Mouse (Mus musculus): ENCODE measurements at regions not wholly inside any gene's neighbourhood (a gene's known extent, or its start where the extent isn't known, plus 50 kb on each side); places are given as distances from the start of the nearest gene placed in this dataset.

DNA sequence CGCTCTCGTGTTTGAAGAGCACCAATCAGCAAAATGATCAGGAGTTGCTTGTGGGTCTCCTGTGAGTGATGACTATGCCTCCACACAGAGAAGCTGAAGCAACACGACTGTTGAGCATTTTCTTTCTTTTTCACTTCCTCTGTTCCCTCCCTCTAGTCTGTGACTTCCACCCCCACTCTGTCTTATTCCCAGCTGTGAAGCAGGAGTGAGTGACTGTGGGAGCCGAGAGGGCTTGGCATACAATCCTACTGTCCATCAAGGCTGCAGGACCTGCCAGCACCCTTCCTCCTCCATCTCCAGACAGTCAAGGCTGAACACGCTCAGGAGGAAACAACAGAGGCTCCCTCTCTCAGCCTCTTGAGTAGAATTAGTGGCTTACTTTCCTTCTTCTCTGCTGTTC, 401.3 kb downstream of the Plcl1 start:
- peak; percentile 54 for DNase-seq (ENCODE audit: low spot score)

DNA sequence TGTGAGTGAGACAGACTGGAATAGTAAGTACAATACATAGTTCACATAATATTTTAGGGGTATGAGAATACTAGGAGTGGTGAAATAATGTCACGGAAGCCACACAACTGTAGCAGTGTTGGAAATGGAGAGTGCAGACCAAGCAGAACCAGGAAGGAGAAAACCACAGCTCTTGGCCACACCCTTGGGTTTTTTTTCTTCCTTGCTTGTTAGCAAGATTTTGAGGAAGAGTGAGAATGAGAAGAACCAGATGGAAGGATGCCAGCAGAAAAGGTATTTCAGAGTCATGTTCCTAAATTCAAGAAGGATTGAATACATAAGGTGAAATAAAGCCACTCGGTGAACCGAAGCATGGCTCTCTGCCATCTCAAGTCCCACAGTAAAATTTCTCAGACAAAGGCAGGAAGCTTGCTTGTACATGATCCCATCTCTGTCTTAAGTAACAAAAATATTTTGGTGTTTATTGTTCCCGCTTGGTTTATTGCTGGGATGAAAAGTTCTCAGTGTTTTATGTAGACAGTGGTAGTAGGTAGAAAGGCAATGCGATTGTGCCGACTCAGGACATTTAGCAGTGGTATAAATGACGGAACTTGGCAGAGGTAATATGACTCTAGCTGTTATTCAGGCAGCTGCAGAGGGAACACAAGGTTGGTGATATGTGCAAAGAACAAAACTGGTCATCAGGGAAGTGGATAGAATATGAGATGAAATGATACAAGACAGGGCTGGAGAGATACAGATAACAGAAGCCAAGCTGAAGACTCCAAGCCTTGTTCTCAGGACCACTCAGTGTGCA, 403.2 kb downstream of the Plcl1 start:
- DNase-seq (ENCODE audit: low spot score): no peak

DNA sequence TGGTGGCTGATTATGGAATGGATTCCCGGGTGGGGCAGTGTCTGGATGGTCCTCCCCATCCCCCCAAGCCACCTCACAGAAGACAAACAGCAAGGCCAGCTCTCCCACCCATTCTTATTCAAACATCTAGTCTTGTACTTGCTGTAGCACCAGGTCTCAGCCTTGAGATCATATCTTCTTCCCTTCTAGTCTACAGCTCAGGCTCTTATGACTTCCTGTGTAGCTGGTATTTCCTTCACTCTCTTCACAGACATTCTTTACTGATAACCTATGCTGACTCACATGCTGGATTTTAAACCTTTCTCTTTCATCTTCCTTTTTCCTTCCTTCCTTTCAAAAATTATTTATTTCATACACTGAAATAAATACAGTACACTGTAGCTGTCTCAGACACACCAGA, 406.8 kb downstream of the Plcl1 start:
- DNase-seq (ENCODE audit: low spot score): no peak

DNA sequence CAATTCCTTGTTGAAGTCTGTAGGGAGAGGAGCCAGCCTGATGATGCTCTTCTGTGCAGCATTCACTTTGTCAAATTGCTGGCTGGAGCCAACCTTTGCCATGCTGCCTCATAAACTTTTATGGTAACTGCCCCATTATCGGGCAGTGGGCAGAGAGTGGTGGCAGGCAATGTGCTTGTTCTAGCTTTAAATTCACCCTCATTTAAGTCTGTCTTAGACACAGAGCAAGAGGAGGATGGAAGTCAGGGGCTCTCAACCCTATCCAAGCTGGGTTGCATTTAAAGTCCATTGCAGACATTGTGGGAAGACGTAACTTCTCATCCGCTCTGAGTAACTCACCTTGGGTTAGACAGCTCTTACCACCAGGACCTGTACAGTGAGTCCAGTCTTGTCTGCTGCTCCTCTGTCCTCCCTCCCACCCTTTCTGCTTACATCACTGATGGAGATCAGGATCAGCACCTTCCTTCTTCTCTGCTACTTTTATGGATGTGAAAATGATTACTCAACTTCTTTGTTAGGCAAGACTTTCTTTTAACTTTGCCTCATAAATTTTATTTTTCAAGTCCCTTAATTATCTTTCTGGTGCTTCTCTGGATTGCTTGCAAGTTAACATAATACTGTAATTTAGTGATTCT, 415.3 kb downstream of the Plcl1 start:
- no peak for DNase-seq (ENCODE audit: low spot score)

DNA sequence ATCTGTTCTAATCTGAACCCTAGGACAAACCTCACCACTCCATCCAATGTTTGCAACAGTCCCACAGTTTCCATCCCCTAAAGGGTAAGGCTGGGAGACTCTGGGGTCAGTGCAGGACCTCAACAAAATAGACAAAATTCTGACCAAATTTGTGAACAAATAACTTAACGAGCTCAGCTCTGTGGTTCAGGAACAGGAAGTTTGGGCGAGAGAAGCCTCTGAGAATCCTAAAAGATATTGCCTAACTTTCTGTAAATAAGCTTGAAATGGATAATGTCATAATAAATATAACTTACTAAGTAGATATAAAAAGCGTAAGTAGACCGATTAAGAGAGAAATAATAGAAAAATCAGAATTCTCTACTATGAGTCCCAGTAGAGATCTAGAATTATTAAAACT, 416.9 kb downstream of the Plcl1 start:
- DNase-seq (ENCODE audit: low spot score): no peak

DNA sequence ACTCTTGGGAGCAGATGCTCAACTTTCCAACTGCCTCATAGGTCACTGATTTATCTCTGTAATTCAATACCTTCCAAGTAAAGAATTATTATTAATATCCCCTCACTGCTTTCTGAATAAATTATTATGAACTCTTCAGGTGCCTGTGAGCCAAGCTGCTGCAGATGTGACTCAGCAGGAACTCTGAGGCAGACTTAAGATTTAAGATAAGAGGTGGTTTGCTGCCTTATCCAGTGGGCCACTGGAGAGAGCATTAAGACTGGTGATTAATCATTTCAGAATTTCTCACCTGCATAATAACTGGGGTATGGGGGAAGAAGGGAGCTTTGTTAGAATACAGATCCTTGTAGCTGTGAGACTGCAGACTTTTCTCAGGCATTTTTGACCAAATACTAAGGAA, 421.5 kb downstream of the Plcl1 start:
- DNase-seq (ENCODE audit: low spot score): no peak

DNA sequence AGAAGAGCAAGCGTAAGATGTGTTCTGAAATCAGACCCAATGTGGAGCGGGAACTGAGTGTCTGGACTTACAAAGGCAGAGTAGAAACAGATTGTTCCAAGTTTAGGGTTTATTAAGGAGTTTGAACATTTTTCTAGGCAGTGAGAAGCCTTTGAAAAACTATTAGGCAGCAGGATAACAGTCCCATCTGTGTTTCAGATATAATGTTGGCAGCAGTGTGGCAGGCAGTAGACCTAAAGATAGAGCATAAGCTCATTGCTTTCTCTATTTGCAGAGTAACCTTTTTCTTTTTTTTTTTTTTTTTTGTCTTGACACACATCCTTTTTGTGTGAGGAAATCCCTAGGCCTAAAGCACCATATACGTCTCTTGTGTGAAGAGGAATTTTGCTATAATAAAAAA, 429.6 kb downstream of the Plcl1 start:
- DNase-seq (ENCODE audit: low spot score): no peak

DNA sequence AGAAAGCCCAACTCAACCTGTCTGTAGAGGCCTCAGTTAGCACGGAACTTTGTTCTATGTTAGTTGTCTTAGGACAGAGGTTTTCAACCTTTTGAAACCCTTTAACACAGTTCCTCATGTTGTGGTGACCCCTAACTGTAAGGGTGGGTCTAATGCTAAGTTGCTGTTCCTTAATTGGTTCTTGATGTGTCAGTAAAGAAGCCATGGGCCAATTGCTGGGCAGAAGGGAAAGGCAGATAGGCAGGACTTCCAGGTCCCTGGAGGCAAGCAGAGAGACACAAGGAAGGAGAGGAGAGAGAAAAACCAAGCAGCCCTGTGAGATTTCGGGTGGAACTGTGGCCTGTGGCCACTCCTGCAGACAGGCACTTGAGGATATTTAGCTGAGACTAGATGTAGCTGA, 431.0 kb downstream of the Plcl1 start:
- peak; percentile 32 for DNase-seq (ENCODE audit: low spot score)

DNA sequence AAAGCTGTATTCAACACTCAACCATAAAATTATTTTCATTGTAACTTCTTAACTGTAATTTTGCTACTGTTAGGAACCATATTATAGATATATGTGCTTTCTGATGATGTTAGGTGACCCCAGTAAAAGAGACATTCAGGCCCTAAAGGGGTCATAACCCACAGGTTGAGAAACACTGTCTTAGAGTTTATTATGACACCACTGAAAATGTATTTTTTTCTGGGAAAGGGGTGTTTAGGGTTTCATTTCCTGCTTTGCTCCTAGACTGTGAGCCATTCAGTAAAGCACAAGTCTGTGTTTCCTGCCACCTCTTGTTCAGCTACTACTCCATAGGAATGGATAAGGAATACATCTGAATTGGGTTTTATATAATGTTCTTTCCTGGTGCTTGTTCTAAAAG, 431.6 kb downstream of the Plcl1 start:
- DNase-seq (ENCODE audit: low spot score): no peak

DNA sequence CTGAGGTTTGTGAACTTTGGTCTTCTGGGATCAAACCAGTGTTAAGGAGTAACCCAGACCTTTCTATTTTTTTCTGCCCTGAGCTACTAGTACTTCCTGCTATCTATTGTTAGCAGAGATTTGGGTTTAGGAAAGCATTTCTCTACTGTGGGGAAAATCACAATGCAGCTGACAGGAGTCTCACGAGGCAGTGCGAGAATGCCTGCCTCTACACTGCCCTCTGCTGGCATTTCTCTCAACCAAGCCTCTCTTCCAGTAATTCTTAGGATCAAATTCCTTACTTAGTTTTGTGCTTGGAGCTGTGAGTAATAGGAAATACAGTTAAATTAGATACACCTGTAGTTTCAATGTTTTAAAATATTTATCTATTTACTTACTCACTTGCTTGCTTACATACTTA, 432.4 kb downstream of the Plcl1 start:
- DNase-seq (ENCODE audit: low spot score): peak; percentile 74

DNA sequence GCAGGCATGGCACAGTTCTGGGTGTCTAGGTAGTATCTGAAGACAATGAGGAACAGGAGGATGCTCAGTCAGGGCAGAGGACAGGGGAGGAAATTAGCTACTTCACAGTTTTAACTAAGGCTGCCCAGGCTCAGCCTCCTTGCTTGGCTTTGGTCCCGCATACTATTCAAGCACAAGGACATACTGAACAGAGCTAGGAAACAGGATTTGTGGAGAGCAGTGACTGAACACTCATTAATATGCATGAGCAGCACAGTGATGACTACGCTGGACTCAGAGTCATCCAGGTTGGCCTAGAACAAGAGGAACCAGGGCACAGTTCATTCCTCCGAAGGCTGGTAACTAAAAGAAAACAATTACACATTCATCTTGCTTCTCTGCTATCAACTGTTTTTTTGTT, 443.1 kb downstream of the Plcl1 start:
- DNase-seq (ENCODE audit: low spot score): no peak

DNA sequence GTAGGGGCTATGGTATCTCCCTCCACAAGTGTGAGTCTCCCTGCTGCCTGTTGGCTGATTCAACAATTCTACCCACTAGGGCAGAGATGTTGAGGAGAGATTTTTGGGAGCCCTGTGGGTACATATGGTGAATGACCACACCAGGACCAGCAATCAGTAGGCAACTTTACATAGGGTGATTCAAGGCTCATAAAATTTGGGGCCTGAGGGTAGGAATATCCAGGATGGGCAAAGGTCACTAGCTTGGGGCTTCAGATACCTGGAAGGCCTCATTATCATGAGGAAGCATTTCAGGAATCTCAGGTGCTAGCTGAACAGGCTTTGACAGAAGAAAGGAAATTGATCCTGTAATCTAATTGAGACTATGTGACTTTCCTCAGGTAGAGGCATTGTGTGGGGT, 446.6 kb downstream of the Plcl1 start:
- no peak for DNase-seq (ENCODE audit: low spot score)

DNA sequence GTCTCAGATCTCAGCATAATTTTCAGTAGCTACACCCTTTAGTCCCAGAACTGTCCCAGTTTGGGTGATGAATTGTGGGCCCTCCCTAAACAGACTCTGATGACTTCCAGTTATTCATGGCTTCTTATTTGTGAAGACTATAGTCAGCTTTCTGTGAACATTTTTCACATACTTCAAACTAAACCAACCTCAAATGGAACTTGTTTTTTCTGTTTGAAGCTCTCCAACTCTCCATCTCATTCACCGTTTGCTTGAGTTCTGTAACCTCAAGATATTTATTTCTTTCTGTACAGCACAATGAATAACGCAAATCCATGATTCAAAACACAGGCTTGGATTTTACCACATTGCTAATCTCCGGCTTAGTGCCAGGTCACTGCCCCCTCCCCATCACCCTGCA, 453.4 kb downstream of the Plcl1 start:
- no peak for DNase-seq (ENCODE audit: low spot score)

DNA sequence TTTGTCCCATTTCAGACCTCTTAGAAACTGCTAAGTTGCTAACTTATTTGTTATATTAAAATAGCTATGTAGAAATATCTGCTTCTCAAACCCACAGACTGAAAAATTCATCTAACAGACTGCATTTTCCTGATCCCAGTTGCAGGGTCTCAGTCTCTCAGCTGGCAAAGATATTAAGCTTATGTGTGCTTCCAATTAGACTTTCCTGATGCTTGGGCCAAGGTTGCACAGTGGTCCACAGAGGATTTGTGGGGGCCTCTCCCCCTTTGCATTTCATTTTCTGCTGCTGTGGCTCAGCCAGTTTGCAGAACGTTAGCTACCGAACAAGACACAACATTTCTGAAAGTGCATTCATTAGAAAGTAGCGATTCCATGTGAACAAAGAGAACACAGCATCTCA, 457.4 kb downstream of the Plcl1 start:
- no peak for DNase-seq (ENCODE audit: low spot score)

DNA sequence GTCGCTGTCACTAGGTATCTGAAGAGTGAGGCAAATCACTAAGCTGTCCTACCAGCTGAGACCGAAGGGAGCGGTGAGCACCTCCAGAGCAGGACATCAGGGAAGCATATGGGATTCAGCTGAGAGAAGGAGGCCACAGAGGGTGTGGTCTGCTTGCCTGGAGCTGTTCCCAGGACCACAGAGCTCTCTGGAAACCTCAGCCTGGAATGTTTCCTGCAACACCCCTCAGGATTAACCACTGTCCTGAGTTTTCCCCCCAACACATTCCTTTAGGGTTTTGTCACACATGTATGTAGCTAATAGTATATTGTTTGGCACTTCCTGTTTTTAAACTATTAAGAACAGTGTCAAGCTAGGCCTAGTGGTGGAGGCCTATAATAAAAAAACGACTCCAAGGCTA, 459.6 kb downstream of the Plcl1 start:
- DNase-seq (ENCODE audit: low spot score): no peak

DNA sequence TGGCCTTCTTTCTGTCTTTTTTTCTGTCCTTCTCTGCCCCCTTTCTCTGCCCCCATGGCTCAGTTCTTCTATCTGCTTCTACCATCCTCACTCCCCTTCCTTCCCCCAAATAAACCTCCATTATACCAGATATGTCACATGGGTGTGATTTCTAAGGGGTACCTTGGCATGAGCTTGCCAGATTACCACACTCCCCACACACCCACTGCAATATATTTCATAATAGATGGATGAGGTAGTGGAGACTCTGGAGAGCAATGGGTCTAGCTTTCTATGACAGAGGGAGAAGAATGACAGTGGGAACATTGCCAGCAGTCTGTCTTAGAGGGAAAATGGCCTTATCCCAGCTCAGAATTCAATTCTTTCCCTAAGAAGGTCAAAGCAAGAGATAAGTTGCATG, 461.0 kb downstream of the Plcl1 start:
- no peak for DNase-seq (ENCODE audit: low spot score)

DNA sequence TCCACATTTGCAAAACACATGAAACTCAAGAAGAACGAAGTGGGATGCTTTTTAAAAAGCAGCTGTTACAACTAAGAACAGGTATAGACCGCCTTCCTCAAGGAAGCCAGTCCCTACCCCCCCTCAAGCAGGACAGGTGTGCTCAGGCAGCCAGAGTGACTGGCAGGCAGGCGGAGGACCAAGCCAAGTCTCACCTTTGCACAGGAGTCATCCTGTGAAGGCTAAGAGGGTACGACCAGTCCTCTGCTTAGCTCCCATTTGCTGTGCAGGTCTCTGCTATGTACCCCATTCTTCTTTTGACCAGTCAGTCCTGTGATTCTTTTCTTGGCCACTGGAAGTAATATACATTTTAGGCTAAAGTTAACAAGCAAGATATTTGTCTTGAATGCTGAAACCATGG, 467.9 kb downstream of the Plcl1 start:
- no peak for DNase-seq (ENCODE audit: low spot score)

DNA sequence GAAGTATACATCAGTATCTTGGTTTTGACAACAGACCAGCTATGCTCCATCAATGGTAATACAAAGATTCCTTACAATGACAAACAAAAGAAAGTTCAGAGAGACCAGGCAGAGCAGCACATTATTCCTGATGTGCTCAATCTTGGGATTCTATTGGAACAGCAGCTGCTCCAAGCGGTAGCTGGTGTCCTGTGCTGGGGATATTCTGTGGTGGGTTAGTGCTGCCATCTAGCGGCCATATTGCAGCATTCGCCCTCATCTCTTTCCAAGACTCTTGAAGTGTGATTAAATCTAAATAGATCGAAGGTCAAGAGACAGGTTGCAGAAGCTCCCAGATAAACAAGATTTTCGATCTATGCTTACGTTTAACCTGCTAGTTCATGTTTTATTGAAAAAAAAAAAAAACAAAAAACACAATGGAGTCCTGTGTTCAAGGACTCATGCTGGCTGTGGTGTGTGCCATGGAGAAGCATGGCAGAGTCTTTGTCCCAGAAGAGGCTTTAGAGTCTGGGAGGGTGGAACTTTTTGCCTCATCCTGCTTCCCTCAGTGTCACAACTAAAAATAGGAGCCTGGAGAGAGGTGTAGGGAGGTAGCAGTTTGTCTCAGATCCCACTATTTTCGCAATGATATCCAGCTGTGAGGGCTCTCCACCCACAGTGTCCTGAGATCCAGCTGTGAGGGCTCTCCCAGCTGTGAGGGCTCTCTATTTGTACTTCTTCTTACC, 468.6 kb downstream of the Plcl1 start:
- DNase-seq (ENCODE audit: low spot score): peak; percentile 89

DNA sequence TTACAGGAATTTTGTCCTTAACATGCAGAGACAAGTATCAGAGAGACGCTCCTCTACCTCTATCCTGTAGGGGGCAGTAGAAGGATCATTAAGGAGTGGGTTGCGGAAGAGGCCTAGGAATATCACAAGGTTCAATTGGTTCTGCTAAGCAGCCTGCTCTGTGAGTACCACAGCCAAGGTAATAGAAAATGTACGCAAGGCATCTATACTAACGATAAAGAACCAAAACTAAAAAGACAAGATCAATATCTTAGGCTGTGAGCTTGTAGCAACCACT, 469.1 kb downstream of the Plcl1 start:
- peak; percentile 39 for DNase-seq (ENCODE audit: low spot score)

DNA sequence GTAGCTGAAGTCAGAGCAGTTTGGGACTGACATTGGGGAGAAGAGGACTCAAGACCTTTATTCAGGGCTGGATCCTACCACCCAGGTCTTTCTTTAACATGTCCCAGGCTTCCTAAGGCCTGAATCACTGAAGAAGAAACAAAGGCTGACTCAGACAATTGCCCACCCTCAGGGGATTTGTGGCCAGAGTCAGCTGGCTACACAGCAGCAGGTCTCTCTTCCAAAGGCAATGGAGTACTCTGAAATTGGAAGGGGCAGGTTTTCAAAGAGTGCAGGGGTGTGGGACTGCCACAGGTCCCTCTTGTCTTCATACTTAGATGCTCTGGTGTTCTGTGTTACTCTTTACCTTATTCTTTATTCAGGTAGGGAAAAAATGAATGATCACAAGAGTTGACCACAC, 478.9 kb downstream of the Plcl1 start:
- no peak for DNase-seq (ENCODE audit: low spot score)

DNA sequence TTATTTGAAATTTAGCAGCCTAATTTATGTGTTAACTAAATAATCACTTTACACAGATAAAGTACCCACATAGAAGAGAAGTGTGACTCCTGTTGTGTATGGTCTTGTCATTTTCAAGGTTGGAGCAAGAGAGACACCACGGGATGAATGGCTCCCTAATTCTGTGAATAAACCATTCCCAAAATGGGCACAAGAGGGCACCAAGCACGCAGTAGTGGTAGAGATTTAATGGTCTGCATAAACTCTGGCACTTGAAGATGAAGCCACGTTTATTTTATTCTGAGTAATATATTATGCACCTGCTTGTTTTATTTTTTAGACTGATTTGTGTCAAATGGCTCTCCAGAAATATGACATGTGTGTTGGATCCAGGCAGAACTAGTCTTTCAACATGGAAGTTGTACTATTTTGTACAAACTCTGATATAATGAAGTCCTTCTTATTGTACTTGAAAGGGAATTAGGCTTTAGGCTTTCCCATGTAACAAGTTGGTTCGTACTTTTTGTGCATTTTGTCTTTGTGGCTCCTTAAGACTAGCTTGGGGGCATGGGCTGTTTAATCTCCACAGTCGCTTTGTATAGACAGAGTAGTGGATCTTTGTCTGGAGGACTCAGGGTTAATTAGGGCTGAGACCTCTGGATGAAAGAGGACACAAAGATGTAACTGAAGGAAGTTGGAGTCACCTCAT, 480.8 kb downstream of the Plcl1 start:
- DNase-seq (ENCODE audit: low spot score): peak; percentile 72

DNA sequence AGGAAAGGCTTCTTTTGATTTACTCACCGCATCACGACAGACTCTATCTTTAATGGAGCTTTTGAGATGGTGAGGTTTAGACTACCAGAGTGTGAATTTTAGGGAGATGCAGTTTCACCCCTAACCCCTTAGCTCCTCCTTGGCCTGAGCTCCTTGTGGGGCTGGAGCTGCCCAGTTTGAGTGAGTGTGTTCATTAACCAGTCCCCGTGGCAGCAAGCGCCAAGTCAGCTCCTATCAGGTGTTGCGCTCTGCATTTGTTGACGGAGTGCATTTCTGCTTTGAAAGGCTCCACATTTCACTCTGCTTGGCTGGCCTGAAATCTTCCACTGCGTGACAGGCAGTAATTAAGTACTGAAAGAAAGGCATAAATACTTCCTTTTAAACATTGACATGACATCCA, 481.7 kb downstream of the Plcl1 start:
- DNase-seq (ENCODE audit: low spot score): no peak

All from adipocyte (in vitro differentiated cells).